Mouse (Mus musculus): ENCODE measurements around the gene Gnb3.
"Not testable (repeated sequence)": the region's sequence is repeated elsewhere in the genome, so short reads cannot be mapped to it uniquely, and the experiment has no call there.

Gnb3 gene

DNA sequence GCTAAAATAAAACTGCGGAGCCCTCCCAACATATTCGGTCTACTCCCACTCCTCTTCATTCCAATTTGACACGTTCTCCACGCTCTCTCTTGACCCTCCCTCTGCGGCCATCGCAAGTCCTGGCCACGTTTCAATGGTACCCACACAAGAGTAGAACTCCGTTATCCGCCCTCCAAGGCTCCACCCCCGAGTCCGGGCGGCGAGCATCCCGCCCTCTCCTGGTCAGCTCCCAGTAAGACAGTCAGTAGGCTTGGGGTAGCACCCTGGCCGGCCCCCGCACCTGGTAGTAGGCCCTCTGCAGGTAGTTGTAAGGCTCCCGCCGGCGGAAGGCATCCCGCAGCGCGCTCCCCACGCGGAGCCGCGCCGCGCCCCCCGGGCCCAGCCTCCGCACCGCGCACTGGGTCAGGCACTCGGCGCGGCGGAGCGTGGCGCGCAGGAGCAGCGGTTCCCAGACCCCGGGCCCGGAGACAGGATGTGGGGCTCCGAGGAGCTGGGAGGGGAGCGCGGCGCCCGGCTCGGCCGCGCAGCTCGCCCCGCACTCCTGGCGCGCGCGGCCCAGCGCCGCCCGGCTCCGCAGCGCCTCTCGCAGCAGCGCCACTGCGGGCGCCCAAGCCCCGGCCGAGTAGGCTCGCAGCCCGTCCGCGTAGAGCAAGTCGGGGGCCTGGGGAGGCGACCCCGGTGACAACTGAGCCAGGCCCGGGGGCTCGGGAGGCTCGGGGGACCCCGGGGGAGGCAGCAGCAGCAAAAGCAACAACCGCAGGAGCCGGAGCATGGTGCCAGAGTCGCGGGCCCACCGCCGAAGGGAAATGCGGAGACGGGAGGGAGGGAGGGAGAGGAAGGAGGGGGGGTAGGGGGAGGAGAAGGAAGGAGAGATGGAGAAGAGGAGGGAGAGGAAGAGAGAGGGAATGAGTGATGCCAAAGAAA, 17.1 kb upstream of the Gnb3 start, which contains the start of gene P3h3:
Gene P3h3 (minus strand): TSS at position 837 of the 924 bp plus-strand sequence.
- peak; percentile 91 for DNase-seq

GRCm38 (mm10) chr6:124856321-124856720, 16.2 kb upstream of the Gnb3 start:
- peak; percentile 67 for DNase-seq

DNA sequence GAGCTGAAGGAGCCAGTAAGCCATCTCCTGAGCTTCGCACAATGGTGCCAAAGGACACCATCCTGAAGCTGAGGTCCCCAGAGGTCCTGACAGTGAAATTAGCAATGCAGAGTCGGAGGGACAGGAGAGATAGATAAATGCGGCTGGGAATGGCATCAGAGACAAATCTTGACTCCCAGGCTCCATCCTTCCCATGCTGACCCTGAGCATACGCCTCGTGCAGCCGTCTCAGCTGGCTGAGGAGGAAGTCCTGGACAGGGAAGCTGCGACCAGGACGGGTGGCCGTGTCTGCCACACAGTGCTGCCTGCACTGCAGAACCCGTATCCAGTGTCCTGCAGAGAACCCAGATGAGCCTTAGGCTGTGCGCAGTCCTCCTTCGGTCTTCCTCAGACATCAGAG, 14.6 kb upstream of the Gnb3 start:
- no peak for DNase-seq

DNA sequence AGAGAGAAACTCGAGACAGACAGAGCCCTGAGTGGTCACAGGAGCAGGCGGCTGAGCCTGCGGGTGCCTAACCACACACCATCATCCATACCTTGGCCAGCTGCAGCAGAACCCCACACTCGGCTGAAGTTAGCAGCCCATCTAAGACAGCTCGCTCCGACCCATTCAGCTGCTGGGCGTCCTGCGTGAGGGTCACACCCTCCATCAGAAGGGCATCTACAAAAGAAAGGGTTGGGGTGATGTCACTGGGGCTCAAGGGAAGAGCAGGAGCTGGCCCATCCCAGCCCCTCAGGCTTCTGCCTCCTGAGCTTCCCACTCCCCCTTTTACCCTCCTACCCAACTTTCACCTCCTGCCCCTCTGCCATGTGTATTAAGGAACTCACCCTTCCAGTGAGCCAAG, 10.5 kb upstream of the Gnb3 start:
- no peak for DNase-seq

DNA sequence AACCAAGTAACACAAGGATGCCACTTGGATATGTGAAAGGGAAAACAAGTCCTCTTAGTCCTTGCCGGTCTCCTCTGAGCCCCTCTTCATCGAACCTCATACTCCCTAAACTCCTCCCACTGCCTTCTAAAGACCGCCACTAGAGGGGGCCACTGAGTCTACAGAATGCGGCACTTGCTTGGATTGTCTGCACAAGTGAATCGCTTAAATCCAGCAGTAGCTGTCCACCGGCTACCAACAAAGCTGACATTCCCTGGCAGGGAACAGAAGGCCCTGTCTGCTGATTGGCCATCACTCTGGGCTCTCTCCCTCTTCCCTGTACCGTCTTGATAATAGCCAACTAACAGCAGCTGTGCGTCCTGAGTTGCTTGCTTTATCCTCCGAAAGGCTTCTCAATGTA, 7.2 kb upstream of the Gnb3 start:
- DNase-seq = peak; percentile 97

DNA sequence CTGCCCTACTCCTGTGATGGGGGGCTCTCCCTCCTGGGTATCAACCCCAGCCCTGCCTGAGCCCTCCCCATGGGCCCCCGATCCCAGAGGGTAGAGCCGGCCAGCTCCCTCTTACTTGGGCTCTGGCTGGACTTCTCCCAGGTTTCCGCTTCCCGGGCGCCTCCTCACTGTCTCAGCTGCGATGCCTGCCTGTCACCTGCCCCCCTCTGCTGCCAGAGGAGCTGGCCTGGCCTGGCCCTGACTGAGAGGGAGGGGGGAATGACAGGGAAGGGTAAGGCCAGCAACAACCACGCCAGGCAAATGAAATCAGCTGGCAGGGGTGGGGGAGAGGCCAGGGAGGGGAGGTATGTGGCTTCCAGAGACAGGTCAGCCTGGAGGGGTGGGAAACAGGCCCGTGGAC, 270 bp downstream of the Gnb3 start:
- no peak for DNase-seq

- DNase-seq = no peak
Observed at GRCm38 (mm10) chr6:124836411-124836810, 3.7 kb downstream of the Gnb3 start.

GRCm38 (mm10) chr6:124835531-124835930, 4.5 kb downstream of the Gnb3 start:
- DNase-seq = no peak

DNA sequence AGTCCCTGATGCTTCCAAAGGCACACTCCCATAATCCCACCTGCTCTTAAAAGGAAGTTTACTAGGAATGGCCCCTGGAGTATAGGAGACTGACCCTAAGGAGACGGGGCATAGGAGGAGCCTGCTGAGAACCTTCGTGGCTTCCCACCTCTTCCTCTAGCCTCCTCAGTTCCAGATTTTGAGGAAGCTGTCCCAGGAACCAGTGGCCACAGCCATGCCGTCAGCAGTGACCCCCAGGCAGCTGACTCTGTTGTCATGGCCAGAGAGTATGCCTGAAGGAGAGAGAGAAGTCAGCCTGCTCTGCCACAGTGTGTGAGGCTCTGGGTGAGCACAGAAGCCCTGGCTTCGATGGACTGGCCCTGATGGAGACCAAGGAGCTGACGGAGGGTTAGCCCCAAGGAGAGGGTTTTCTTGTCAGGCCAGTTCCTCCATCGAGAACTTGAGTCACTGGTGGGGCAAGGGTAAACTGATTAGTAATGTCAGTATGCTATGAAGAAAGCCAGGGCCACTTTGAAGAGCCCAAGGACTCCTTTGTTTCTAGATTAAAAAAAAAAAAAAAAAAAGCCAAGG, 5.5 kb downstream of the Gnb3 start:
- no peak for DNase-seq

DNA sequence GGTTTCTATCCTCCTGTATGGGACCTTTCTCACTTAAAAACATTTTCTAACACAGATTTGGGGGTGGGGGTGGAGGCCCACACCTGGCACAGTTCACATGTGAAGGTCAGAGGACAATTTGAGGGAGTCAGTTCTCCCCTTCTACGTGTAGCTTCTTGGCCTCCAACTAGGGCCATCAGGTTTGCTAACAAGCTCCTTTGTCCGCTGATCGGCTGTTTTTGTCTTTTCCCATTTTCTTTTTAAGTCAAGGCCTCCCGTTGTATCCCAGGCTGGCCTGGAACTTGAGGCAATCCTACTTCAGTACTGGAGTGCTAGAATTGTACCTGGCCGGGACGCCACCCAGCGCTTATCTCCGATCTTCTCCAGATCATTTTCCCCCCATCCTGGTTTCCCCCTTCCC, 8.4 kb downstream of the Gnb3 start:
- no peak for DNase-seq

- not testable (repeated sequence) for DNase-seq
Observed at GRCm38 (mm10) chr6:124831199-124831598, 8.9 kb downstream of the Gnb3 start.

- DNase-seq = peak; percentile 99
Observed at GRCm38 (mm10) chr6:124829799-124830700, 10.0 kb downstream of the Gnb3 start.

GRCm38 (mm10) chr6:124828868-124829798, 10.9 kb downstream of the Gnb3 start, which contains the start of the genes Usp5 and Cdca3:
TSS of gene Usp5 (minus strand) at chr6:124829484.
TSS of gene Cdca3 (plus strand) at chr6:124829547.
- DNase-seq = peak; percentile 100

GRCm38 (mm10) chr6:124828101-124828592, 11.9 kb downstream of the Gnb3 start:
- peak; percentile 41 for DNase-seq

- DNase-seq = no peak
Observed at GRCm38 (mm10) chr6:124822049-124822448, 18.0 kb downstream of the Gnb3 start.

GRCm38 (mm10) chr6:124820891-124821290, 19.2 kb downstream of the Gnb3 start:
- no peak for DNase-seq

GRCm38 (mm10) chr6:124817971-124818370, 22.1 kb downstream of the Gnb3 start:
- no peak for DNase-seq

- DNase-seq = no peak
Observed at GRCm38 (mm10) chr6:124817563-124817962, 22.5 kb downstream of the Gnb3 start.

- DNase-seq = no peak
Observed at GRCm38 (mm10) chr6:124817125-124817524, 22.9 kb downstream of the Gnb3 start.

DNA sequence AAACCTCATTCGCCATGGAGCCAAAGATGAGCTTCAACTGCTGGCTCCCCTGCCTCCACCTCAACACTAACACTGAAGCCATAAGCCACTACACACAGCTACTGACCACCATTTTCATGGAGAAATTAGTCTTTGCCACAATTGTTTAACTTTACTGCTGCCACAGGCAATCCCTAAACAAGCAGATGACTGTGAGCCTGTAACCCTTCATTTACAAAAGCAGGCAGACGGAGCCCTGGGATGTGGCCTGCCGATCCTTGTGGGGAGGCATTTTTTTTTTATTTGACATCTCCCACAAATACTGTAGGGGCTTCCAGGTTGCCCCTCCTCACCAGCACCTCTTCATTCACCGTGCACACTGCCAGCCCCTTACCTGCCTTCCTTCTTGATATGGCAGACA, 23.5 kb downstream of the Gnb3 start:
- no peak for DNase-seq

Data from retina, postnatal 1 day (tissue).